Mouse (Mus musculus) stomach, postnatal 0 days (tissue): ENCODE data around the gene Tmem189. TPM values are rescaled to one million over a fixed set of nuclear protein-coding genes. Genes with fewer than 3 reads are reported as not detected.
A peak's percentile ranks its signal among the peaks of the same experiment; 100 is the strongest.

Source experiments
- ATAC-seq: fragments of 200-750 bp; cut with Nextera tagmentation; 2 replicates; pipeline ENCODE4 v1.8.0; 2017; ENCODE audit not compliant: low FRiP score, low TSS enrichment
- DNase-seq: peaks from one replicate; pipeline ENCODE4 v3.0.0-alpha.2; 2016; ENCODE audit warnings: low spot score
- H3K27ac ChIP-seq: fragments of 300-500 bp; sonication (generic); replicated peaks from 2 replicates; pipeline ENCODE4 v1.5.1; 2014; ENCODE audit warnings: mild to moderate bottlenecking, control low read depth
- H3K27me3 ChIP-seq: fragments of 300-500 bp; sonication (generic); 2 replicates; pipeline ENCODE4 v1.6.1; 2014; ENCODE audit warnings: low read length; ENCODE audit not compliant: control insufficient read depth, insufficient read depth
- H3K36me3 ChIP-seq: fragments of 300-500 bp; sonication (generic); 2 replicates; pipeline ENCODE4 v1.6.1; 2014; ENCODE audit warnings: low read length, mixed read lengths; ENCODE audit not compliant: control insufficient read depth, insufficient read depth
- H3K4me1 ChIP-seq: fragments of 300-500 bp; sonication (generic); replicated peaks from 2 replicates; pipeline ENCODE4 v1.6.1; 2014; ENCODE audit warnings: antibody characterized with exemption; ENCODE audit not compliant: control insufficient read depth, insufficient read depth
- H3K4me2 ChIP-seq: fragments of 300-500 bp; sonication (generic); replicated peaks from 2 replicates; pipeline ENCODE4 v1.6.1; 2014; ENCODE audit warnings: low read depth, mild to moderate bottlenecking, control low read depth, moderate library complexity
- H3K4me3 ChIP-seq: fragments of 300-500 bp; sonication (generic); 2 replicates; pipeline ENCODE4 v1.5.1; 2014; ENCODE audit warnings: low read depth, low read length, control low read depth
- H3K9ac ChIP-seq: fragments of 300-500 bp; sonication (generic); 2 replicates; pipeline ENCODE4 v1.6.1; 2014; ENCODE audit warnings: mild to moderate bottlenecking, low read length, control low read depth, mixed read lengths
- H3K9me3 ChIP-seq: fragments of 300-500 bp; sonication (generic); 2 replicates; pipeline ENCODE4 v1.6.1; 2016; ENCODE audit warnings: low read length; ENCODE audit not compliant: control insufficient read depth
- CTCF ChIP-seq: IDR thresholded peaks from 2 replicates; pipeline ENCODE4 v1.5.1; 2016; ENCODE audit warnings: antibody characterized with exemption, low read depth, mild to moderate bottlenecking, moderate library complexity
- EP300 ChIP-seq: optimal IDR thresholded peaks from 2 replicates; pipeline ENCODE3; 2016; ENCODE audit warnings: antibody characterized with exemption
- WGBS: fragments of 180-500 bp; shearing (Covaris S2); extraction: QIAGEN DNeasy Blood & Tissue Kit; methylation state at CpG from one replicate; pipeline ENCODE4 v1.1.7; 2014; 5-methylcytosine and 5-hydroxymethylcytosine counted together
- polyA plus RNA-seq: library from polyadenylated mRNA; unstranded; fragments of >200 nt; fragmentation: Nextera tagmentation; extraction: Ambion mirVana; gene quantifications from 2 replicates; pipeline ENCODE4 v1.2.1, GENCODE M21; 2015

The Tmem189 gene
- polyA plus RNA-seq, 1 experiment from 2014 or later, result 74.6 TPM

DNA sequence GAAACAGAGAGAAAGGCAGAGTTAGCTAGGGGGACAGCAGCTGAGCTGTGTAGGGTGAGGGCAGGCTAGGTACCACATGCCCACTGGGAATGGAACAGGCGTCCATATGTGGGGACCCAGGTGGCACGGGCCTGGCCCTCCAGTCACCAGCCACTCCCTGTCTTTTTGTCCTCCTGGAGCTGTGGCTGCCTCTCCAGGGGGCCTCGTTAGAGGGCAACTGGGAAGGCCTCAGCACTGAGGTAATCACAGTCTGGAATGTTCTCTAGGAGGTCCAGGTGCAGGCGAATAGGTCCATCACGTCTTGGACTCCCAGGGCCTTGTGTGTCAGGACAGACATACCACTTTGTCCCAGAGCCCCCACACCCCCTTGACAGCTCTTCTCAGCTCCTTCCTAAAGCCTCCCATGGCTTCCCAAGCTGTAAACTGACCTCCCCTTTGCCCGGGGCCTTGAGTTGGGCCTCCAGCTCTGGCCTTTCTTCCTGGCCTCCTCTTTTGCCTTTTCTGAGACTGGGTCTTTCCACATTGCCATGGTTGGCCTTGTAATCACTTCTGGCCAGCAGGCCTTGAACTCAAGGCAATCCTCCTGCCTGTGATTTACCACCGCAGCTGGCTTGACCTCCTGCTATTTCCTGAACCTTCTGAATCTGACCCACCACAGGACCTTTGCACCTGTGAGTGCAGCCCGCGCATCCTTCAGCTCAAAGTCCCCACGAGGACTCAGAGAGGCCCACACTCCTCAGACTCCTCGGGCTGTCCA lies 16.7 kb upstream of the Tmem189 start:
- Histone ChIP-seq H3K4me1 (no peaks in the 10 kb centered on the region; the same call in 1 of the 2 replicates), H3K36me3 (no peaks in the 10 kb centered on the region), H3K27me3 (no peaks in the 10 kb centered on the region), H3K9ac (peak overlapping the region; percentile 35; the same call in 1 of the 2 replicates), H3K4me2 (no peak overlapping the region), H3K4me3 (no peak overlapping the region), H3K27ac (no peak overlapping the region), H3K9me3 (no peaks in the 10 kb centered on the region)
- TF ChIP-seq CTCF, result no peak
- TF ChIP-seq EP300, result no peak
- DNase-seq (peak; percentile 64), ATAC-seq (peak; percentile 40)
- WGBS, result 59% methylated on average over 11 of the region's 11 CpGs

DNA sequence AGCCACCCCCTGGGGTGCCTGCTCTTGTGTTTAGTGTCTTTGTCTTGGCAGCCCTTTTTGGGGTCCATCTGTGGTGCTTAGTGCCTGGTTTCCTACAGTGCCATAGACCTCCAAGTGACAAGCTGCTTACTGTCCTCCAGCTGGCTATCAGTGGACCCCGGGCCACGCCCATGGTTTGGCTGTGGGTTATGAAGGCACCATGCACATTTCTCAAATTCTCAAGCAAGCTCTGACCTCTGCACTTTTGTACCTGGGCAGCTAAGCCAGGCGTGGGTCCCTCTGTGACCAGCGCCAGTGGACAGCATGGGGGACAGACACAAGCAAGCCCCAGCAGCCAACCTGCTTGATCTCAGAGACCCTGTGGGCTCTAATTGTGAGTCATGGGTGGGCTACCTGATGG lies 14.8 kb upstream of the Tmem189 start:
- WGBS, result 89% methylated on average over 4 of the region's 4 CpGs

GRCm38 (mm10) chr2:167702126-167702525 lies 12.5 kb upstream of the Tmem189 start:
- WGBS, result 70% methylated on average over 6 of the region's 6 CpGs
- H3K27me3 ChIP-seq, result no peaks in the 10 kb centered on the region
- H3K27ac ChIP-seq, result no peak overlapping the region
- H3K4me3 ChIP-seq, result no peak overlapping the region
- H3K9ac ChIP-seq, result no peak overlapping the region
- TF ChIP-seq CTCF (no peak), EP300 (no peak)
- no peaks in the 10 kb centered on the region; the same call in 1 of the 2 replicates for H3K4me1 ChIP-seq
- no peak for DNase-seq
- H3K9me3 ChIP-seq, result no peaks in the 10 kb centered on the region
- H3K4me2 ChIP-seq, result no peak overlapping the region
- ATAC-seq, result no peak
- H3K36me3 ChIP-seq, result no peaks in the 10 kb centered on the region

More for the DNA sequence above, 14.8 kb upstream of the Tmem189 start:
- H3K27ac ChIP-seq, result no peak overlapping the region
- no peaks in the 10 kb centered on the region for H3K27me3 ChIP-seq
- H3K36me3 ChIP-seq, result no peaks in the 10 kb centered on the region
- ATAC-seq (no peak), DNase-seq (no peak)
- no peak for TF ChIP-seq CTCF
- no peak for TF ChIP-seq EP300
- H3K9ac ChIP-seq, result no peak overlapping the region
- H3K4me3 ChIP-seq, result no peak overlapping the region
- no peak overlapping the region for H3K4me2 ChIP-seq
- H3K4me1 ChIP-seq, result no peaks in the 10 kb centered on the region; the same call in 1 of the 2 replicates
- H3K9me3 ChIP-seq, result no peaks in the 10 kb centered on the region

- DNase-seq, result no peak
- H3K4me1 ChIP-seq, result no peaks in the 10 kb centered on the region; the same call in 1 of the 2 replicates
- no peak for ATAC-seq
- TF ChIP-seq CTCF, result no peak
- H3K36me3 ChIP-seq, result no peaks in the 10 kb centered on the region
- H3K27ac ChIP-seq, result no peak overlapping the region
- no peak overlapping the region for H3K4me2 ChIP-seq
- H3K9me3 ChIP-seq, result no peaks in the 10 kb centered on the region
- 65% methylated on average over 5 of the region's 5 CpGs for WGBS
- H3K27me3 ChIP-seq, result no peaks in the 10 kb centered on the region
- H3K4me3 ChIP-seq, result no peak overlapping the region
- no peak overlapping the region for H3K9ac ChIP-seq
Measured at GRCm38 (mm10) chr2:167701472-167701871, 11.8 kb upstream of the Tmem189 start.

GRCm38 (mm10) chr2:167700018-167700417 lies 10.4 kb upstream of the Tmem189 start:
- 64% methylated on average over 5 of the region's 5 CpGs for WGBS
- H3K4me2 ChIP-seq, result no peak overlapping the region
- no peak overlapping the region for H3K27ac ChIP-seq

GRCm38 (mm10) chr2:167697902-167698301 lies 8.3 kb upstream of the Tmem189 start:
- no peak for TF ChIP-seq EP300
- no peak for TF ChIP-seq CTCF
- DNase-seq, result peak; percentile 67
- WGBS, result 40% methylated on average over 5 of the region's 5 CpGs

More at GRCm38 (mm10) chr2:167700018-167700417, 10.4 kb upstream of the Tmem189 start:
- TF ChIP-seq EP300, result no peak
- no peak for TF ChIP-seq CTCF
- Histone ChIP-seq H3K4me3 (no peak overlapping the region), H3K27me3 (no peaks in the 10 kb centered on the region), H3K9ac (no peak overlapping the region), H3K9me3 (no peaks in the 10 kb centered on the region), H3K4me1 (no peaks in the 10 kb centered on the region), H3K36me3 (no peaks in the 10 kb centered on the region)
- no peak for ATAC-seq
- DNase-seq, result no peak

More at GRCm38 (mm10) chr2:167697902-167698301, 8.3 kb upstream of the Tmem189 start:
- H3K4me3 ChIP-seq, result no peak overlapping the region
- 0 out of 2 replicates have a peak overlapping the region, but pooled peaks have one; percentile 13 for H3K9ac ChIP-seq
- no peak overlapping the region for H3K4me2 ChIP-seq
- no peaks in the 10 kb centered on the region for H3K36me3 ChIP-seq
- no peaks in the 10 kb centered on the region for H3K4me1 ChIP-seq
- no peaks in the 10 kb centered on the region for H3K27me3 ChIP-seq
- H3K27ac ChIP-seq, result peak overlapping the region; percentile 71; the same call in 1 of the 2 replicates
- H3K9me3 ChIP-seq, result no peaks in the 10 kb centered on the region
- ATAC-seq, result peak; percentile 73
